In the genomic region with DNA sequence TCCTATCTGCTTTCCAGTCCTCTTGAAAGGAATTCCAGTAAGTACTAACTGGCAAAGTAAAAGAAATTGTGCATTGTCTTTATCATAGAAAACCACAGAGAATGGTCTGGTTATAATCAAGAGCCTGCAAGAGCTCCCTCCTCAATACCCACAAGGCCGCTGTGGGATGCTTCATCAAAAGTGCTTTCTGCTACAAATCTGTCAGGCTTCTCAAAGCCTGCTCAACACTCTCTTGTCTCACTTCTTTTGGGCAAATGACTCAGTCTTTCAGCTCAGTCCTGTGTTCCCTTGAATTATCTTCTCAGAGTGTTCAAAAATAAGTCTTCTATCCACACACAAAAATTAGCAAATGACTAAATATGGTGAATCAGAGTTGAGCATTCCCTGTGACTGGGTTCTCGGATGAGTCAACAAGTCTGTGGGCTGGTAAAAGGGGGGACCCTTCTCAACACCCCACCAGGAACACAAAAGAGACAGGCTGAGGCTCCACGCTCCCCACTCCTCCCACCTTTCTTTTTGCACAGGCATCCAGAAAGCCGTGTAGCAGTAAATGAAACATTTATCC, we compare ENCODE assay signal across 18 mouse cellular contexts.
A peak's percentile ranks its signal among the peaks of the same experiment; 100 is the strongest.
DNase-seq lines count a peak whose midpoint lies in the region; ATAC-seq and TF ChIP-seq lines count a peak whose summit lies in the region.
"Had no signal": no experiment of that assay in that cellular context is flagged by ENCODE, and none has a peak within 500 bp of the region (broad histone marks: within the 10 kb centered on the region; RNA-seq: fewer than 3 reads in every experiment).

No protein-coding gene starts in this region.

- no peak overlapping the region for H3K4me3 ChIP-seq in left cerebral cortex, adult 2 months
- H3K4me3 ChIP-seq: forebrain, embryonic 13.5 days; heart, adult 2 months; hindbrain, embryonic 10.5 days; limb, embryonic 15.5 days; myocyte had no signal

- ATAC-seq in cerebellum, adult (ENCODE audit: insufficient number of reproducible peaks, low FRiP score, low TSS enrichment): no peak
- ATAC-seq: forebrain, embryonic 13.5 days; inflammation-experienced regulatory T-cells, adult 6 months had no signal

- intact Hi-C loops in left cerebral cortex, adult 2 months (cut with DNase I): loop anchor here (1.0 to 5.0 kb wide), 2 partner anchors 73 to 124 kb away; no protein-coding TSS in a partner anchor

- H3K27ac ChIP-seq in left cerebral cortex, adult 2 months: no peak overlapping the region
- H3K27ac ChIP-seq: forebrain, embryonic 13.5 days; heart, adult 2 months; hindbrain, embryonic 10.5 days; limb, embryonic 15.5 days had no signal

- no peak for TF ChIP-seq CTCF in left cerebral cortex, adult 2 months (IDR thresholded peaks at IDR 0.05)

- DNase-seq in frontal cortex, adult 2 months (ENCODE audit: extremely low spot score in 1 of 2, low spot score in 1 of 2): peak; percentile 11 to 63
- DNase-seq in frontal cortex, postnatal 10 days (ENCODE audit: low spot score in 2 of 2): no peak
- peak; percentile 42 to 48 for DNase-seq in right cerebral cortex, adult 2 months (ENCODE audit: low spot score in 2 of 2)
- no peak for DNase-seq in right cerebral cortex, postnatal 10 days (ENCODE audit: low spot score in 2 of 2)
- peak; percentile 25 to 31 for DNase-seq in left cerebral cortex, adult 2 months (ENCODE audit: extremely low spot score in 1 of 2, low spot score in 2 of 2)
- DNase-seq in telencephalon, adult 2 months (ENCODE audit: low read depth, low spot score): peak; percentile 65
- no peak for DNase-seq in kidney, postnatal 14 days
- DNase-seq: cerebellum, adult 9-11 months; heart, adult 2 months; layer of hippocampus, postnatal 36 days; midbrain, embryonic 14.5 days; retina, postnatal 1 day had no signal

Comparison
In these comparisons a context has a peak if more than half of its experiments do, and no peak if none do; other contexts are left out.
1. DNase-seq: peak in frontal cortex, adult 2 months (2 of 2), right cerebral cortex, adult 2 months (2 of 2), left cerebral cortex, adult 2 months (2 of 2) and telencephalon, adult 2 months (single experiment); none in frontal cortex, postnatal 10 days (0 of 2), right cerebral cortex, postnatal 10 days (0 of 2) and kidney, postnatal 14 days (single experiment).